Comparison of ENCODE assay signal across 23 mouse cellular contexts in the genomic region with DNA sequence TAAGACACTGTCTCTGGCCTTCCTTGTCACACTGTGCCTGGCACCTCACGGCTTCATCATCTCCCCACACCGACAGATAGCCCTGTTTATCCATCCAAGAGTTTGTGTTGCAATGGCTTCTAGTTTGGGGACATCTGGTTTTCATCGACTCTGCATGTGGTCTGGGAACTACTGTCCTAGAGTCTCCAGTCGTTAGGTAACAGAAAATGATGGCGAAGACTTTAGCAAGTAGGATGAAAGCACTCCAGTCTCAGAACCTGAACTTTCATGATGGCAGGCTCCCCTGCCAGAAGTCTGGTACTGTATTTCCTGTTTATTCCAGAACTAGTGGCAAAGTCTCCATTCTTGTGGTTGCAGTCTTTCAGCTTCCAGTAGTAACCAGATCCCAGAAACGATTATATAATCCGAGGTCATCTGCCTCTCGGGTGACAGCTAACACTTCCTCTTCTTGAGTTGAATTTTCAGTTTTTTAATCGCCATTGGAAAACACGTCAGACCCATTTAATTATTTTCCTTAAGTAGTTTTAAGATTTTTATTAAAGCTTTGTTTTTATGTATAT.
DNase-seq lines count a peak whose midpoint lies in the region; ATAC-seq and TF ChIP-seq lines count a peak whose summit lies in the region.
"Had no signal": no experiment of that assay in that cellular context is flagged by ENCODE, and none has a peak within 500 bp of the region (broad histone marks: within the 10 kb centered on the region; RNA-seq: fewer than 3 reads in every experiment).

No protein-coding gene starts in this region.

- ATAC-seq in lung, embryonic 14.5 days (ENCODE audit: insufficient read depth), result no peak
- no peak for ATAC-seq in embryonic facial prominence, embryonic 11.5 days (replicated peaks; ENCODE audit: insufficient number of reproducible peaks, low FRiP score, low TSS enrichment, low read depth)
- no peak for ATAC-seq in forebrain, embryonic 13.5 days
- ATAC-seq in midbrain, embryonic 16.5 days, result no peak
- ATAC-seq: forebrain, embryonic 16.5 days; inflammation-experienced regulatory T-cells, adult 6 months had no signal

- no peaks in the 10 kb centered on the region for H3K9me3 ChIP-seq in lung, embryonic 14.5 days (ENCODE audit: low read depth, low read length)
- no peaks in the 10 kb centered on the region for H3K9me3 ChIP-seq in embryonic facial prominence, embryonic 11.5 days (replicated peaks; ENCODE audit: control insufficient read depth, low read length)
- no peaks in the 10 kb centered on the region for H3K9me3 ChIP-seq in limb, embryonic 10.5 days (replicated peaks)
- H3K9me3 ChIP-seq in forebrain, embryonic 13.5 days (replicated peaks), result no peaks in the 10 kb centered on the region
- no peaks in the 10 kb centered on the region for H3K9me3 ChIP-seq in midbrain, embryonic 16.5 days (replicated peaks; ENCODE audit: control insufficient read depth, low read length, poor library complexity, severe bottlenecking)
- H3K9me3 ChIP-seq: embryonic facial prominence, embryonic 15.5 days; liver, embryonic 15.5 days; neural tube, embryonic 12.5 days had no signal

- no peaks in the 10 kb centered on the region for H3K36me3 ChIP-seq in lung, embryonic 14.5 days (ENCODE audit: insufficient read depth)
- no peaks in the 10 kb centered on the region for H3K36me3 ChIP-seq in embryonic facial prominence, embryonic 11.5 days (replicated peaks; ENCODE audit: control insufficient read depth, insufficient read depth, low read depth, low read length)
- no peaks in the 10 kb centered on the region for H3K36me3 ChIP-seq in limb, embryonic 10.5 days
- H3K36me3 ChIP-seq in forebrain, embryonic 13.5 days (ENCODE audit: poor library complexity, severe bottlenecking), result no peaks in the 10 kb centered on the region
- H3K36me3 ChIP-seq in midbrain, embryonic 16.5 days (ENCODE audit: control insufficient read depth, insufficient read depth, low read length), result no peaks in the 10 kb centered on the region
- H3K36me3 ChIP-seq: embryonic facial prominence, embryonic 15.5 days; liver, embryonic 15.5 days; neural tube, embryonic 12.5 days had no signal

- H3K27ac ChIP-seq in lung, embryonic 14.5 days (ENCODE audit: low read depth), result no peak overlapping the region
- no peak overlapping the region for H3K27ac ChIP-seq in embryonic facial prominence, embryonic 11.5 days (replicated peaks; ENCODE audit: low read depth, low read length)
- H3K27ac ChIP-seq in limb, embryonic 10.5 days, result peak overlapping the region; percentile 30; the same call in 1 of the 2 replicates
- no peak overlapping the region for H3K27ac ChIP-seq in forebrain, embryonic 13.5 days
- no peak overlapping the region for H3K27ac ChIP-seq in midbrain, embryonic 16.5 days (ENCODE audit: low read length)
- H3K27ac ChIP-seq: embryonic facial prominence, embryonic 15.5 days; hindbrain, embryonic 14.5 days; liver, embryonic 15.5 days; neural tube, embryonic 12.5 days had no signal

- DNase-seq in lung, embryonic 14.5 days, result peak; percentile 12
- no peak for DNase-seq in lung, postnatal 14 days
- DNase-seq in embryonic facial prominence, embryonic 11.5 days (ENCODE audit: low spot score), result peak; percentile 48
- DNase-seq in limb, embryonic 10.5 days (ENCODE audit: low spot score), result no peak
- peak; percentile 57 for DNase-seq in skeletal muscle tissue, adult 2 months (ENCODE audit: low read depth, low spot score)
- no peak for DNase-seq in kidney, postnatal 36 days
- DNase-seq: adrenal gland, postnatal 25 days; cerebellum, adult 9-10 months; kidney, postnatal 4 days; layer of hippocampus, adult 9-11 months; liver; midbrain, embryonic 14.5 days; right cerebral cortex, postnatal 14 days; thymus, postnatal 4 days had no signal

- no peak overlapping the region for H3K4me2 ChIP-seq in lung, embryonic 14.5 days
- no peak overlapping the region for H3K4me2 ChIP-seq in embryonic facial prominence, embryonic 11.5 days (ENCODE audit: low read depth, low read length)
- H3K4me2 ChIP-seq in forebrain, embryonic 13.5 days, result no peak overlapping the region
- no peak overlapping the region for H3K4me2 ChIP-seq in midbrain, embryonic 16.5 days (ENCODE audit: low read length)
- H3K4me2 ChIP-seq: embryonic facial prominence, embryonic 15.5 days; hindbrain, embryonic 14.5 days; liver, embryonic 15.5 days; neural tube, embryonic 12.5 days had no signal

- H3K9ac ChIP-seq in lung, embryonic 14.5 days, result no peak overlapping the region
- no peak overlapping the region for H3K9ac ChIP-seq in embryonic facial prominence, embryonic 11.5 days (replicated peaks; ENCODE audit: low read length)
- H3K9ac ChIP-seq in forebrain, embryonic 13.5 days, result no peak overlapping the region
- no peak overlapping the region for H3K9ac ChIP-seq in midbrain, embryonic 16.5 days (ENCODE audit: low read depth, low read length)
- H3K9ac ChIP-seq: embryonic facial prominence, embryonic 15.5 days; hindbrain, embryonic 14.5 days; liver, embryonic 15.5 days; neural tube, embryonic 12.5 days had no signal

- H3K4me3 ChIP-seq in lung, embryonic 14.5 days (ENCODE audit: low read depth, low read length), result no peak overlapping the region
- H3K4me3 ChIP-seq in embryonic facial prominence, embryonic 11.5 days (ENCODE audit: low read depth, low read length), result no peak overlapping the region
- H3K4me3 ChIP-seq in limb, embryonic 10.5 days, result no peak overlapping the region
- no peak overlapping the region for H3K4me3 ChIP-seq in forebrain, embryonic 13.5 days
- H3K4me3 ChIP-seq in midbrain, embryonic 16.5 days (ENCODE audit: low read depth, low read length), result no peak overlapping the region
- H3K4me3 ChIP-seq: embryonic facial prominence, embryonic 15.5 days; liver, embryonic 15.5 days; megakaryocyte, embryonic 14.5 days; neural tube, embryonic 12.5 days had no signal

- no peaks in the 10 kb centered on the region for H3K27me3 ChIP-seq in lung, embryonic 14.5 days (ENCODE audit: insufficient read depth, low read length)
- H3K27me3 ChIP-seq in embryonic facial prominence, embryonic 11.5 days (ENCODE audit: control insufficient read depth, insufficient read depth, low read length), result no peaks in the 10 kb centered on the region
- no peaks in the 10 kb centered on the region for H3K27me3 ChIP-seq in limb, embryonic 10.5 days (ENCODE audit: low read depth, poor library complexity, severe bottlenecking)
- H3K27me3 ChIP-seq in forebrain, embryonic 13.5 days, result no peaks in the 10 kb centered on the region
- H3K27me3 ChIP-seq in midbrain, embryonic 16.5 days (ENCODE audit: control insufficient read depth, insufficient read depth, low read depth, low read length), result no peaks in the 10 kb centered on the region
- H3K27me3 ChIP-seq: embryonic facial prominence, embryonic 15.5 days; liver, embryonic 15.5 days; megakaryocyte, embryonic 14.5 days; neural tube, embryonic 12.5 days had no signal

- no peaks in the 10 kb centered on the region; the same call in 1 of the 2 replicates for H3K4me1 ChIP-seq in lung, embryonic 14.5 days (ENCODE audit: insufficient read depth)
- no peaks in the 10 kb centered on the region for H3K4me1 ChIP-seq in embryonic facial prominence, embryonic 11.5 days (ENCODE audit: control insufficient read depth, insufficient read depth, low read length)
- H3K4me1 ChIP-seq in limb, embryonic 10.5 days, result peaks cover 8% of the 10 kb centered on the region
- H3K4me1 ChIP-seq in forebrain, embryonic 13.5 days, result no peaks in the 10 kb centered on the region
- H3K4me1 ChIP-seq in midbrain, embryonic 16.5 days (ENCODE audit: control insufficient read depth, insufficient read depth, low read length), result no peaks in the 10 kb centered on the region
- H3K4me1 ChIP-seq: liver, embryonic 15.5 days; neural tube, embryonic 12.5 days had no signal

- no peak for TF ChIP-seq CTCF in lung, embryonic 14.5 days (IDR thresholded peaks at IDR 0.05; ENCODE audit: low read depth)

- 48% methylated on average over 10 of the region's 10 CpGs for WGBS in lung, embryonic 14.5 days
- 53% methylated on average over 10 of the region's 10 CpGs for WGBS in embryonic facial prominence, embryonic 11.5 days
- WGBS in limb, embryonic 10.5 days, result 60% methylated on average over 10 of the region's 10 CpGs
- 85% methylated on average over 10 of the region's 10 CpGs for WGBS in forebrain, embryonic 13.5 days
- WGBS in midbrain, embryonic 16.5 days, result 85% methylated on average over 10 of the region's 10 CpGs

Comparison
In these comparisons a context has a peak if more than half of its experiments do, and no peak if none do; other contexts are left out.
1. DNase-seq: peak in lung, embryonic 14.5 days (single experiment), embryonic facial prominence, embryonic 11.5 days (single experiment) and skeletal muscle tissue, adult 2 months (single experiment); none in lung, postnatal 14 days (single experiment), limb, embryonic 10.5 days (single experiment) and kidney, postnatal 36 days (0 of 2).